Mouse (Mus musculus): ENCODE measurements around the gene Hcrtr2. TPM values are rescaled to one million over a fixed set of nuclear protein-coding genes. Genes with fewer than 3 reads are reported as not detected.

The Hcrtr2 gene
- total RNA-seq, 1 experiment, result 0.31 TPM

DNA sequence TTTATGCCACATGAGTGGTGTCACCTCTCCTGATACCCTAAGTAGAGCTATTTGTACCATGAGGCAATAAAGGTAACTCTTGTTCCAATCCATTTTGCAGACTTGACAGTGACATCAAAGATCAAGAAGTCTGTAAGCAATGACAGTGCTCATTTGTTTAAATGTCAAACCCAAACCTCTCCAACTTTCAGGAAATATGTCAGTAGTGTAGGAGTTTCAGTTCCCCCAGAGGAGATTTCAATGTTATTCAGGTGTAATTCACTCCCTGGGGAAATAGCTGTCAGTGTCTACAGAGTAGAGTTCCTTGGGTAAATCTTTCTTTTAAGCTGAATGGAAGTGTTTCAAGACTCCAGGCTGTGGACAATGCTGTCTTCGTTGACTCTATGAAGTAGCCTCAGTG is 2.9 kb downstream of the Hcrtr2 start:
- in situ Hi-C loops (cut with MboI; ENCODE audit: low sequenced_read_pairs in 2 of 2, unreplicated experiment in 2 of 2), result no loop called here

DNA sequence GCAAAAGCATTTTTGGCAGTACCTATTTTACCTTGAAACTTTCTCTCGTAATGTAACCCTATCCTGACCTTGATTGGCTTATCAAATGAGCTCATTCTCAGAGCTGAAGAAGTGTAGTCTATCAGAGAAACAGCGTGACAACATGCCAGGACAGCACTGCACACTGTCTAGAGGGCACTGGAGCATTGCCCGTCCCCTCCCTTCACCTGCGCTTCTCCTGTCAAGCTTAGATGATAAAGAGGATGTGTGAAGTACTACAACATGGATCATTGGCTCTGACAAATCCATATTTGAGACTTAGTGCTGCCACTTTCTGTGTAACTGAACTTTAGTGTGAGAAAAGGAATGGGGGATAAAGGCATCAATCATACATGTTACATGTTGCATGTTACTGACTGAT is 5.4 kb downstream of the Hcrtr2 start:
- H3K9ac ChIP-seq (ENCODE audit: insufficient read depth, low read depth, low read length, poor library complexity, severe bottlenecking), result no peak overlapping the region
- H3K4me3 ChIP-seq (ENCODE audit: insufficient read depth in 1 of 2, low read depth in 1 of 2, low read length in 2 of 2, poor library complexity in 1 of 2, severe bottlenecking in 1 of 2), result no peak overlapping the region
- TF ChIP-seq HCFC1 (IDR thresholded peaks at IDR 0.05; ENCODE audit: borderline replicate concordance, insufficient read depth, low read length) (no peak), ZNF384 (IDR thresholded peaks at IDR 0.05; ENCODE audit: low read depth, low read length) (no peak), CHD2 (IDR thresholded peaks at IDR 0.05; ENCODE audit: low read depth, low read length) (no peak), MAFK (IDR thresholded peaks at IDR 0.05; ENCODE audit: insufficient read depth, low read depth, low read length) (no peak), ZC3H11A (IDR thresholded peaks at IDR 0.05; ENCODE audit: borderline replicate concordance, low read depth, low read length) (no peak)
- DNase-seq (ENCODE audit: low read depth, low spot score), result no peak
- in situ Hi-C loops (cut with MboI; ENCODE audit: low sequenced_read_pairs in 2 of 2, unreplicated experiment in 2 of 2), result no loop called here
- no peaks in the 10 kb centered on the region for H3K9me3 ChIP-seq (ENCODE audit: control insufficient read depth, insufficient read depth, low read depth, low read length)
- no peak overlapping the region for H3K27ac ChIP-seq (ENCODE audit: insufficient read depth, low read depth, low read length, poor library complexity, severe bottlenecking)
- H3K4me1 ChIP-seq (ENCODE audit: control insufficient read depth in 2 of 2, insufficient read depth in 2 of 2, low read length in 2 of 2, poor library complexity in 1 of 2), result peaks cover 3% of the 10 kb centered on the region in 2 experiments; a peak in 2 of 4 replicates
- no peaks in the 10 kb centered on the region for H3K36me3 ChIP-seq (ENCODE audit: control insufficient read depth, insufficient read depth, low read length, poor library complexity, severe bottlenecking)

More for the DNA sequence above, 2.9 kb downstream of the Hcrtr2 start:
- Histone ChIP-seq H3K4me3 (ENCODE audit: insufficient read depth in 1 of 2, low read depth in 1 of 2, low read length in 2 of 2, poor library complexity in 1 of 2, severe bottlenecking in 1 of 2) (no peak overlapping the region), H3K9ac (ENCODE audit: insufficient read depth, low read depth, low read length, poor library complexity, severe bottlenecking) (no peak overlapping the region), H3K4me1 (ENCODE audit: control insufficient read depth in 2 of 2, insufficient read depth in 2 of 2, low read length in 2 of 2, poor library complexity in 1 of 2) (no peaks in the 10 kb centered on the region), H3K9me3 (ENCODE audit: control insufficient read depth, insufficient read depth, low read depth, low read length) (no peaks in the 10 kb centered on the region), H3K27ac (ENCODE audit: insufficient read depth, low read depth, low read length, poor library complexity, severe bottlenecking) (no peak overlapping the region), H3K36me3 (ENCODE audit: control insufficient read depth, insufficient read depth, low read length, poor library complexity, severe bottlenecking) (no peaks in the 10 kb centered on the region)
- TF ChIP-seq CHD2 (IDR thresholded peaks at IDR 0.05; ENCODE audit: low read depth, low read length) (no peak), ZC3H11A (IDR thresholded peaks at IDR 0.05; ENCODE audit: borderline replicate concordance, low read depth, low read length) (no peak), MAFK (IDR thresholded peaks at IDR 0.05; ENCODE audit: insufficient read depth, low read depth, low read length) (no peak), ZNF384 (IDR thresholded peaks at IDR 0.05; ENCODE audit: low read depth, low read length) (no peak), HCFC1 (IDR thresholded peaks at IDR 0.05; ENCODE audit: borderline replicate concordance, insufficient read depth, low read length) (no peak)
- no peak for DNase-seq (ENCODE audit: low read depth, low spot score)

DNA sequence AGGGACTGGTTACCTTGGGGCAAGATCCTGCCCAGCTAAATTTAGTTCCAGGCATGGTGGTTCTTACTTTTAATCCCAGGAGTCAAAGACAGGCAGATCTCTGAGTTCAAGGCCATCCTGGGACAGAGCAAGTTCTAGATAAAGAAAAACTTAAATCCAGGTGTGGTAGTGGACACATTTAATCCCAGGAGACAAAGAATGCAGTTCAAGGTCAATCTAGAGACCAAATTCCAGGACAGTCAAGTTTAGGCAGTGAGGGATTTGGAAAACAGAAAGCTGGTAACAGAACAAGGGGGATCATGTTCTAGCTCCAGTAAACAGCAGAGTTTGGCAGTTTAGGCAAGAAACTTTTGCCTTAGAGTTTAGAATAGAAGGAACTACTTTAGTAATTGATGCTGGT is 8.6 kb downstream of the Hcrtr2 start:
- TF ChIP-seq ZC3H11A (IDR thresholded peaks at IDR 0.05; ENCODE audit: borderline replicate concordance, low read depth, low read length), result no peak
- no peak for TF ChIP-seq ZNF384 (IDR thresholded peaks at IDR 0.05; ENCODE audit: low read depth, low read length)
- no peak for TF ChIP-seq MAFK (IDR thresholded peaks at IDR 0.05; ENCODE audit: insufficient read depth, low read depth, low read length)
- TF ChIP-seq CHD2 (IDR thresholded peaks at IDR 0.05; ENCODE audit: low read depth, low read length), result no peak
- TF ChIP-seq HCFC1 (IDR thresholded peaks at IDR 0.05; ENCODE audit: borderline replicate concordance, insufficient read depth, low read length), result no peak
- H3K4me1 ChIP-seq (ENCODE audit: control insufficient read depth in 2 of 2, insufficient read depth in 2 of 2, low read length in 2 of 2, poor library complexity in 1 of 2), result peaks cover 3 to 12% of the 10 kb centered on the region in 2 experiments; a peak in 3 of 4 replicates
- in situ Hi-C loops (cut with MboI; ENCODE audit: low sequenced_read_pairs in 2 of 2, unreplicated experiment in 2 of 2), result no loop called here

DNA sequence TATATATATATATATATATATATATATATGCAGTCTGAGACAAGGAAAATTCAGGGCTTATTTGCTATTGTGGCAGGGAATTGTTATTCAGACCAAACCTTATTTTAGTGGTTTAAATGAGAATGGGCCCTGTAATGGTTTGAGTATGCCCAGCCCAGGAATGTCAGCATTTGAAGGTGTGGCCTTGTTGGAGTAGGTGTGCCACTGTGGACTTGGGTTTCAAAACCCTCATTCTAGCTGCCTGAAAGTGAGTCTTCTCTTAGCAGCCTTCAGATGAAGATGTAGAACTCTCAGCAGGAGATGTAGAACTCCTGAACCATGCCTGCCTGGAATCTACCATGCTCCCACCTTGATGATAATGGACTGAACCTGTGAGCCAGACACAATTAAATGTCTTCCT is 9.7 kb downstream of the Hcrtr2 start:
- H3K36me3 ChIP-seq (ENCODE audit: control insufficient read depth, insufficient read depth, low read length, poor library complexity, severe bottlenecking), result no peaks in the 10 kb centered on the region
- no peak overlapping the region for H3K4me3 ChIP-seq (ENCODE audit: insufficient read depth in 1 of 2, low read depth in 1 of 2, low read length in 2 of 2, poor library complexity in 1 of 2, severe bottlenecking in 1 of 2)
- in situ Hi-C loops (cut with MboI; ENCODE audit: low sequenced_read_pairs in 2 of 2, unreplicated experiment in 2 of 2), result no loop called here
- peaks cover 3 to 12% of the 10 kb centered on the region in 2 experiments; a peak in 3 of 4 replicates for H3K4me1 ChIP-seq (ENCODE audit: control insufficient read depth in 2 of 2, insufficient read depth in 2 of 2, low read length in 2 of 2, poor library complexity in 1 of 2)
- TF ChIP-seq ZNF384 (IDR thresholded peaks at IDR 0.05; ENCODE audit: low read depth, low read length) (no peak), HCFC1 (IDR thresholded peaks at IDR 0.05; ENCODE audit: borderline replicate concordance, insufficient read depth, low read length) (no peak), ZC3H11A (IDR thresholded peaks at IDR 0.05; ENCODE audit: borderline replicate concordance, low read depth, low read length) (no peak), MAFK (IDR thresholded peaks at IDR 0.05; ENCODE audit: insufficient read depth, low read depth, low read length) (no peak), CHD2 (IDR thresholded peaks at IDR 0.05; ENCODE audit: low read depth, low read length) (no peak)
- H3K27ac ChIP-seq (ENCODE audit: insufficient read depth, low read depth, low read length, poor library complexity, severe bottlenecking), result no peak overlapping the region
- H3K9me3 ChIP-seq (ENCODE audit: control insufficient read depth, insufficient read depth, low read depth, low read length), result no peaks in the 10 kb centered on the region
- no peak overlapping the region for H3K9ac ChIP-seq (ENCODE audit: insufficient read depth, low read depth, low read length, poor library complexity, severe bottlenecking)
- no peak for DNase-seq (ENCODE audit: low read depth, low spot score)

More for the DNA sequence above, 8.6 kb downstream of the Hcrtr2 start:
- Histone ChIP-seq H3K9ac (ENCODE audit: insufficient read depth, low read depth, low read length, poor library complexity, severe bottlenecking) (no peak overlapping the region), H3K27ac (ENCODE audit: insufficient read depth, low read depth, low read length, poor library complexity, severe bottlenecking) (no peak overlapping the region), H3K4me3 (ENCODE audit: insufficient read depth in 1 of 2, low read depth in 1 of 2, low read length in 2 of 2, poor library complexity in 1 of 2, severe bottlenecking in 1 of 2) (no peak overlapping the region), H3K9me3 (ENCODE audit: control insufficient read depth, insufficient read depth, low read depth, low read length) (no peaks in the 10 kb centered on the region), H3K36me3 (ENCODE audit: control insufficient read depth, insufficient read depth, low read length, poor library complexity, severe bottlenecking) (no peaks in the 10 kb centered on the region)
- DNase-seq (ENCODE audit: low read depth, low spot score), result no peak

Measured in ES-E14 (cell line).